Mouse (Mus musculus) kidney, adult 11 months (tissue): ENCODE measurements around the gene Tenm4.

ENCODE experiments used
- DNase-seq: peaks from one replicate; pipeline ENCODE4 v3.0.0; 2022

Gene Tenm4

DNA sequence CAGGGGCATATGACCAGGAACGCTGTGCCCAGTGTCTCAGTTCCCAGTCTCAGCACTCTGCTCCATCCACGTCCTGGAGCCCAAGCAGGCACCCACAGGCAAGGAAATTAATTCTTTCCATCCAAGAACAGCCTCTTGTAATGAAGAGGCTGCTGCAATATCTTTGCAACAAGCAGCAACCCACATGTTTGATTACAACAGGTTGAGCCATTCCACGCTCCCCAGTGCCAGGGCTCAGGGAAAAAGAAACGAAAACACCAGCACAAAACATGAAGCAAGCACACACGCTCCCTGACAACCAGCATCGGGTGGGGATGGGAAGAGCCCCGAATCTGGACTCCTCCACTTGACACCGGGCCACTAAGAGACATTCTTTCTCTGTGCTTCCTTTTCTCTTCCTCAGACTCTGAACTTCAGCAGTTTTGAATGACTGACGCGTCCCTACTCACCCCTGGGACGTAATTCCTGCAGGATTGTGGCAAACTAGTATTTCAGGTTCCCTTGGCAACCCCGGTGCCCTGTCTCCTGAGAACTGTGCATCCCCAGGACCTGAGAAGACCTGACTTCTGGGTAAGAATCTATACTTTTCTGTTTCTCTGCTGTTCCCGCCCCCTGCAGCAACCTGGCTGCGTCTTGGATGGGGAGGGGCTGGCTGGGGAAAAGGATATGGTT, at the start of gene Tenm4:
TSS of gene Tenm4 (plus strand) at position 323 of the 672 bp plus-strand sequence.
- no peak for DNase-seq

DNA sequence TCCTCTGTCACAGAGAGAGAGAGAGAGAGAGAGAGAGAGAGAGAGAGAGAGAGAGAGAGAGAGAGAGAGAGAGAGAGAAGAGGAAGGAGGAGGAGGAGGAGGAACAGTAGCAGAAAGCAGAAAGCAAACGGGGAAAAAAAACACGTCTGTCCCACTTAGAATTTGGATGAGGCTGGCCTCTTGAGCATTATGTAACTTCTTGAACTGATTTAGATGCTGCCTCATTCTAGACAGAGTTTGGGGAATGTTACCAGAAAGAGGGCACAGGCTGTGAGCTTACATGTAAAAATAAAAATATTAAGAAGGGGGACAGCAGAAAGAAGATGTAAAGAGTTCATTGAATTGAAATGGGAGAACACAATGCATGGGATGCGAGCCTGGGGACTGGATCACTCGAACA, 40.3 kb upstream of the Tenm4 start:
- no peak for DNase-seq

DNA sequence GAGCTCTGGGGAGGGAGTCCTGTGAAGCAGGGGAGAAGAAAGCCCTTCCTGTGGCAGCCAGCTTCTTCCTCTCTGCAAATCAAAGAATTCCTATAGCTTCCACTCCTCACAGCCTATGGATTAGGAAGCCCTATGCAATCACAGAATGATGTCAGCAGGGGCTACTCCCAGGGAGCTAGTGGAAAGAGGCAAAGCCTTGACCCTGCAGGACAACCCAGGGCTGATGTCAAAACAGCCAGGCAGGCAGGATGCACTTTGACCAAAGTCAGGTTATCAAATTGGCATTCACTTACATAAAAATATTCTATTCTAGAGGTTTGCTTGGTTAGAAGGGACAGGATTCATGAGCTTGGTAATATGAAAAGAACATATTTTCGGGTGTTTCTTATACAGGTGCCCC, 39.9 kb upstream of the Tenm4 start:
- DNase-seq: no peak

DNA sequence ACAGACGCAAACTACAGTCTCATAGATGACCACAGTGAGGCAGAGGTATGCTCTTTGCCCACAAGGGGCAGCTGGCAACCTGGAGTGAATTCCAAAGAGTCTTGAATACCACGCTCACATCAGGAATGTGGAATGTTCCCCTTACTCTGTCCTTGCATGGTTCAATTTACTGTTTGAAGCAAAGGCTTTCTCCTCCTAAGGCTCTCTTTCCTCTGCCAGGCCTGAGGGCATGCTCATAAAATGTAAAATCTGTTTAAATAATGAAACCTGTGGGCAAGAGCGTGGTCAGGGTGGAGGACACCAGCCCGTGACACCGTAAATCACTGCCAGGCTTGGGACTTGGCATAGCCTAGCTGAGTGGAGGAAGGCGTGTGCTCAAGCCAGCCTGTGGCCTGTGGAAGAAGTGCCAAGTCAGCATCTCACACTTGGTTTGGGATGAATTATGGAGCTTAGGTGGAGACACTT, 34.5 kb upstream of the Tenm4 start:
- DNase-seq: peak; percentile 74

DNA sequence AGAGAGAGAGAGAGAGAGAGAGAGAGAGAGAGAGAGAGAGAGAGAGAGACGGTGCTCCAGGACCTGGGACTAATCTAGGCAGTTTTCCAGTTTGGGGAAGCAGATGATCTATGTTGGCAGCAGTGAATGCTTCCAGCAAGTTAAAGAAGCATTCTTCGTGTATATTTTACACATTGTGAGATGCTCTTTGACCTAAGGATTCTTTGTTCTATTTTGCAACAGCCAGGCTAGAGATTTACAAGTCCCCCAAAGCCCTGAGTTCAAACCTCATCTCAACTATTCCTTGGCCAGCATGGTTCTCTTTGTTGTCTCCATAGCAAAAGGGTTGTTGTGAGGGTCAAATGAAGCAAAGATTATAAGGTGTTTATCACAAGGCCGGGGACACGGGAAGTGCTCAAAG, 29.2 kb upstream of the Tenm4 start:
- no peak for DNase-seq

DNA sequence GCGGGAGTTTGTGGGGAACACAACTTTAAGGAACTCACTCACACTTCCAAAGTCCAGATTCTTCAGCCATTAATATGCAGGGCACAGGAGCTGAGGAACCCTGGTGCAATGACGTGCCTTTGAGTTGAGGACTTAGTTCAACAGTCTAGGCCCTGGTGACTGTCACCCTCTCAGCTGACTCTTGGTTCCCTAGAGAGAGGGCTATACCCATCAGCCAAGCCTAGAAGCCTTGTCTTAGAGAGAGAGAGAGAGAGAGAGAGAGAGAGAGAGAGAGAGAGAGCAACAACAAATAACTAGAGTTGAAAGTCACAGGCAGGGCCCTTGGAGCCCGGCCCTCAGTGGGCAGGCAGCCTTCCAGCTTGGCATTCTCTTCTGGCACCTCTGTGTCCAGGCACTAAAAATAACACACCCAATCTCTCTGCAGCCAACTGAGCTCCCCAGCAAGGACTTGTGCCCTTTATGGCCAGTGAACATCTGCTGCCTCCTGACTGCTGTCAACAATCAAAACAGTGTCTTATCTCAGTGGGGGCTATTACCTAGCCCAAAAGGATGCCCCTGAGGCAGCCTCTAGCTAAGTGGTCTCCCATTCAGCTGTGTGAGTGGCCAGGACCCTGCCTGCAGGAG, 28.0 kb upstream of the Tenm4 start:
- DNase-seq: peak; percentile 81

DNA sequence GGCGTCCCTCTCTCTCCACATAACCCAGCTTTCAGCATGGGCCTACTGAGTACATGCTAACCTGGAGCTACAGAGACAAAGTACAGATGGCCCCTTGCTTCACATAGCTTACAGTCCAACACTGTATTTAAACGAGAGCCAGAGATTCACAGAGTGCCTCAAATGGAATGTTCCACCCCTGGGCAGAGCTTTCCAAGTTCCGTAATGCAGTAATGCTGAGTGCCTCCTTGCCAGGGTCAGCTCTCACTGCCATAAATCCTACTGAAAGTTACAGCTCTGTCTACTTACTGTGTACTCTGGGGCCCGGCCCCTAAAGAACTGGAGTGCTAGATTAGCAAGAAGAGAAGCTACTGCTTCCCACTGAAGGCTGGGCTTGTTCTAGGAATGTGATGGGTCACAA, 23.6 kb upstream of the Tenm4 start:
- no peak for DNase-seq

DNA sequence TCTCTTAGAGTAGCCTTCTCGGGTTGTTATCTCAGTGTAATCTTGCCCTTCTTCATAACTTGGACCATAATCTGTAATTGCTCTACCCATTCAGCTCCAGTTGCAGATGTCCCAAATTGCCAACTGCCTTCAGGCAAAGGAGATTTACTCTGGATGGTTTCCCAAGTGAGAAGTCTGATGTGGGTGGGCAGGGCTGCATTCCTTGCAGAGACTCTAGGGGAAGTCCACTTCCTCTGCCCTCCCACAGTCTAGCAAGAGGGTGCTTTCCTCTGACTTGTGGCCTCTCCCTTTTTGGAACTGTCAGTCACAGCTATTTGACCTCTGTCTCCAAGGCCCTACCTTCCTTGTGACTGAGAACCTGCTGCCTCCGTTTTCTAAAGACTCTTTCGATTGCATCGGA, 22.9 kb upstream of the Tenm4 start:
- no peak for DNase-seq

DNA sequence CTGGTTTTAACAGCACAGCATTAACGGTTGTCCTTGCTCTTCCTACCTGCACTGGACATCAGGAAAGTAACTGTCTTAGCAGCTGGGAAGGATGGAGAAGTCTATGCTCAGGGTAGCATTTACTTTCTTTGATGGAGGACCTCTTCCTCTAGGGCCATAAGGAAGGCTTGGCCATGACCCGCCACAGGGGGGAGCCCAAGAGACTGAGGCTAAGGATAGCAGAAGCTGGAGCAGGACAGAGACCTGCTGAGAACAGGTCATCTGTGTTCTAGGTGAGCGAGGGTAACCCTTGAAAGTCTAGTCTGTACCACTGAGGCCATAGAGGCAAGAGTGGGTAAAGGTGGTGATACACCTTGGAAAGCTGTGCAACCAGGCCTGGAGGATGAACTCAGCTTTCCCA, 19.8 kb upstream of the Tenm4 start:
- peak; percentile 45 for DNase-seq

DNA sequence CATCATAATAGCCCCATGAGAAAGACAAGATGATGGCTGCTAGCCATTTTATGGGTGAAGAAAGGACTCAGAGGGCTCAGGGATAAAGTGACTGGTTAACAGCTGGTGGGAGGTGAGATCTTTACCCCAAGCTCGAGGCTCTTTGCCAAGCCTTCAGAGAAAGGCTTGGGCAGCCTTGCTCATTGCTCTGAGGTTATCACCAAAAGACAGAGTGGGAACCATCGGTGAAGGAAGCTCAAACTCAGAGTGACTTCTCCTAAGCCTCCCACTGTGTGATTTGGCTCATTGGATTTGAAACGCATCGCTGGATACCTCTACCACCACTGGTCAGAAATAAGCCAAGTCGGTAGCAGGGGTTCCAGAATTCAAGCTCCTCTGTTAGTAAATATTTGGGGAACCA, 19.1 kb upstream of the Tenm4 start:
- DNase-seq: no peak

DNA sequence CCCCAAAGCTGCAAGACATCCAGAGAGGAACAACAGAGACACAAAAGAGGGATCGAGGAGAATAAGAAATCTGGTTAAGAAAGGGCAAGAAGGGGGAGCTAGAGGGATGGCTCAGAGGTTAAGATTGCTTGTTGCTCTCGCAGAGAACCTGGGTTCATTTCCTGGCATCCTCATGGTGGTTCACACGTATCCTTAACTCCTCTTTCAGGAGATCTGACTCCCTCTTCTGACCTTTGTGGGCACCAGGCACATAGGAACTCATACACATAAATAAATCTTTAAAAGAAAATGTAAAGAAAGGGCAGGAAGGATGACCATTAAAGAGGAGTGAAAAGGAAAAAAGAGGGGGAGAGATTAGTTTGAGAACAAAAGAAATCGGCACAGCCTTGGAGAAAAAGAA, 18.6 kb upstream of the Tenm4 start:
- DNase-seq: no peak

DNA sequence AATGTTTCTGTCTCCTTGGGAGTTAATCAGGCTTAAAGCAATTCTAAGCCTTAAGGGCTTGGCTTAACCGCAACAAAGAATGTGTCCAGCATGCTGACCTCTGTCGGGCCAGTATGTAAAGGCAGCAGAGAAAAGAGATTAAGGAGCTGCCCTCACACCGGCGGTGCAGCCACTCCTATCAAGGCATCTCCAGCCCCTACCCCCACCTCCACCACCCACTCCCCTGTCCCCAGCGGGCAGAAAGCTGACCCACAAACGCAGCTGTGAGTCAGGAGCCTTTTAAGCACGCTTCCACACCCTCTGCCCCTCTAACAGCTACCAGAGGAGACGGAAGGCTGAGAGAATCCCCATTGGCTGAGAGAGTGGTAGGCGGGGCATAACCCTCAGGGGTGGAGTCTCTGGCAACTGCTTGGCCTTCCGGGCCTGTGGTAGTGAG, 18.1 kb upstream of the Tenm4 start:
- DNase-seq: peak; percentile 36

DNA sequence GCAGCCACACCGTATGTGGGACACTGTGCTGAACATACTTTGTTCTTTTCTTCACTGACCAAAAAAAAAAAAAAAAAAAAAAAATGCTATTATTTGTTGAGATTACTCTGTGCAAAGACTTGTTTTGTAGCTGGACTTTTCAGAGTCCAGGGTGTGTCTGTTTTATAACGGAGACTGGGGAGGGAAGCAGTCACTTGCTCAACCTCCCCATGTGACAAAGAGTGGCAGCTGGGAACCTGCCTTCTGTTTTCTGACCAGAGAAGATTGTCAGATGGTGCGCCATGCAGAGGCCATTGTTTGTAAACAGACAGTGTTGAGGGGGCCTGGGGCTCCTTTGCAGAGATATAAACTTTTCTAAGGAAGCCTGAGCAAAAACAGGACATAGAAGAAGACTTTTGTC, 17.0 kb upstream of the Tenm4 start:
- DNase-seq: no peak

DNA sequence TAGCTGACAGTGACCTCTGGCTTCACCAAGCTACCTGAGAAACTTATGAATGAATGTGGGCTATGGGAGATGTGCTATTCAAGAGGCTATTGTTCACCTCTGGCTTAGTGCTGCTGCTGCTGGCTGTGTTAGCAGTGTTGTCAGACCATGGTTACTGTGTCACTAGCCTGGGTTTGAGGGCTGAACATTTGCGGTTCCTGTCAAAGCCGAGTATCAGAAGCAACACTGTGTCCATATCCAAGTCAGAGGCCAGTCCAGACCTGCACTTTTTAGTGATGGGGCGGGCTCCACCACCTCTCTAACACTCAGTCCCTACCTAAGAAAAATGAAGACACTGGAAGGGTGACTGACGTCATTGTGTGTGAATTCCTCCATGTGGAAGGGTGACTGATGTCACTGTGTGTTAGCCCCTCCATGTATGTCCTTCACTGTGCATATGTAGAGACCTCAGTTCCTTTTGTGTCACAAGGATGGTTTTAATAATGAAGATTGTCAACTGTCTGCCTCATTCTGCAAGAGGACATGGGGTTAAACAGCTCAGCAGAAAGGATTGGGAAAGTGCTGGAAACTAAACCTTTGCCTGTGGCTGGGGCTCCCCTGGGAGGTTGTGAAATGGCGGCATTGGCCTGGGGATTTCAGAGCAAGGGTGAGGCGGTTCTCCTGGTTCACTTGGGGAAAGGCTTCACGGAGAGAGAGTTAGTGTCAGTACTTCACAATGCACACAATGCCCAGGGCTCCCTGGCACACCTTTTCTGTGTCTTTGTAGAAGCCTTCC, 14.4 kb upstream of the Tenm4 start:
- DNase-seq: no peak

DNA sequence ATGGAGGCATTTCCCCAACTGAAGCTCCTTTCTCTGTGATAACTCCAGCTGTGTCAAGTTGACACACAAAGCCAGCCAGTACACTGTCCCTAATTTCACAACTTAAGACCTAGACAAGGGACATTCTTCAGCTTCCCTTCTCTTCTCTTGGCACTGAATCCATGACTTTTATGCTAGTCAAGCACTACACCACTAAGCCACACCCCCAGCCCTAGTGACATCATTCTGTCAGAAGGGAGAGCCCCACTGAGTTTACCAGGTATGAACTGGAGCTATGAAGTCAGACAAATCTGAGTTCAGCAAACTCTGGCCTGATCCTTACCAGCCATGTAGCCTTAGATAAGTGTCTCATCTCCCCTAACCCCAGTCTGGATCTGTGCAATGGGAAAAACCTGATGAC, 6.9 kb upstream of the Tenm4 start:
- DNase-seq: no peak

DNA sequence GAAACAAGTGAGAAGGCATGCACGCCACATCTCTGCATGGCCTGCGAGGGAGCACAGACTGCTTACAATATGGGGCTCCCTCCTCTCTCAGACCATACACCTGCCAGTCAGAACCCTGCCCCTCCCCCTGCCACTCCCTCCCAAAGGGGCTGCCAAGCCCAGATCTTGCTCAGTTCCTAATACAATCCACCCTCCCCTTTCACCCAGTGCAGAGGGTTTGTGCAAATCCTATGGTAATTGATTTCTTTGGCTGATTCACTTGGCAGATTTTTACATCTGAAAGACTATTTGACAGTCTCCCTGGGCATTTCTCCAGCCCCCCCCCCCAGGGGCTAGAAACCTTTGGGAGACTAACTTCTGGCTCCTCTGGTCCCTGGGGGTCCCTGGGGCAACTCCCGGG, 2.1 kb upstream of the Tenm4 start:
- no peak for DNase-seq

DNA sequence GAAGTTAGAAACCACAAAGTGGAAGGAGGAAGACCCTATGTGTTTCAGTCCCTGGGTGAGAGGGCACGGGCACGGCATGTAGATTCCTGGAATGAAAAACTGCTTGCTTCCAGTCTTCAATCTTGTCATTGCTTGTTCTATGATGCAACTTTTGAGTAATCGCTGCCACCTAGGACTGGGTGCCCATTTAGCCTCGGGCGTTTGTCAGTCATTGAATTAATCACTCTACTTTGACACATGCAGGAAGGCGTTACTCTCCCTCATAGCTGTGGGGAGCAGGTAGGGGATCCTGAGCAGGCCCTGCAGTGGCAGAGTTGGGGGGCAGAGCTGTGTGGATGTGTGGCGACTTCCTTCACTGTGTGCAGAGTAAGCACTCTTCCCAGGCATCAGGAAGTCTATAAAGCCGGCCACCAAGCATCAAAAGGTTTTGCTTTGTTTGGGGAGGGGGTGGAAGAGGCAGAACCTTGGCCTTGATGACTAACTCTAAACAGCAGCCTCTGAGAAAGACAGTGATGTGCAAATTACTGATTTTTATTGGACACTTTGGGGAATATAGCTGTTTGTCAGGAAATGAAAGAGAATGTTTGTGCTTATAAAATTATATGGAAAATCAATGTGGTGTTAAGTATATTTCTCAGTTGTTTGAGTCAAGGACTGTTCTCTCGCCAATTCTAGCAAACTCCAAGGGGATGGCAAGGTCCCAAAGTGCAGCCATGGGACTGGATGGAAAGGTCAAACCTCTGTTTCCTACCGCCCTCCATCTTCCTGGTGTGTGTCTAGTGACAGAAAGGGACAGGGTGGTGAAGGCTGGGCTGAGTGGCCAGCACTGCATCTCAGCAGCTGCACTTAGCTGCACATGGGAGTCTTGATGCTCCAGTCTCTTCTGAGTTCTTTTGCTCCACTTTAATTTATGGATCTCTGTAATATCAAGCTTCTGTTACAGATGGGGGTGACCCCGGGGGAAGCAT, 834 bp downstream of the Tenm4 start:
- DNase-seq: no peak

DNA sequence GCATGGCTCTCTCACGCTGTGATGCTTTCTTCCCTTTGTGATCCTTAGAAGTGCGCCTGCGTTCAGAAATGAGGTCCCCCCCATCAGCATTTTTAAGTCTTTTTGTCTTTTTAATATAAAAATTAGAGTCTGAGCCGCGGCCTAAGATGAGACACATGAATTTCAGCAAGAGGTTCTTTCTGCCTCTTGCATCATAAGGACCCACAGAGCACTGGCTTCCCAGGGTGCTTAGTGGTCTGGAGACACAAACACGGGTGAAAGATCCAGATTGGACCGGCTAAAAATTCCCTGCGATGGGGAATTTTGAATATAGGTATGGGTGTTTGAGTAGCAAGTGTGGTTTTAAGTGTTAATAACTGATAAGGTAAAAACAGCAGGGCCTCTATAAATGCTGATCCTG, 5.7 kb downstream of the Tenm4 start:
- DNase-seq: no peak

DNA sequence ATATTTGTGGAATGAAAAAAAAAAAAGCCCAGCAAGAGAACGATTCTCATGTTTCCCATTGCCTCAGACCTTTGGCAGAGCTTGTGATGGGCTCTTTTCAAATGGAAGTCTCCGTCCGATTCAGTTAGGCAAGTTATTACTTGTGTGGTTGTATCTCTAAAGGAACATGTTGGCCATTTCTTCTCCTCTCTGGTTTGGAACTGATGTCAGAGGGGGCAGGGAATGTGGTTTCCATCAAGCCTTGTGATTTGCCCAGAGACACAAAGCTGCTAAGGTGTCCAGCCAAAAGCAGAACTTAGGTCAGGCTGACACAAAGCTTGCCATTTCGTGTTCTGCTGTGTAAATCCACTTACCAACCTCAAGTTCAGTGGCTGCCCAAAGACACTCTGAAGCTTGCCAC, 10.7 kb downstream of the Tenm4 start:
- no peak for DNase-seq

DNA sequence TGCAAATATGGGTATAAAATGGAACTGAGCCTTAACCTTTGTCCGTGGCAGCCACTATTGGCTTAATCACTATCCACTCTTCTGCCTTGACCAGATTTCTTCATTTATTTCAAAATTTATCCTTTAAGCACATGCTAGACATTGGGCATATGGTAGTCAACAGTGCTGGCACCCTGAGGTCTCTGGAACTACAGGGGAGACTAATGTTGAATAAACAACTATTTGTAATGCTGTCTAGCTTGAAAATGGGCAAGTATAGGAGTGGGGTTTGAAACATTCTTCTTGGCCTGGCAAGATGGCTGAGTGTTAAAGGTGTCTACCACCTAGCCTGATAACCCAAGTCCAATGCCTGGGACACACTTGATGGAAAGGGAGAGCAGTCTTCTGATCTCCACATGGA, 12.1 kb downstream of the Tenm4 start:
- DNase-seq: no peak

DNA sequence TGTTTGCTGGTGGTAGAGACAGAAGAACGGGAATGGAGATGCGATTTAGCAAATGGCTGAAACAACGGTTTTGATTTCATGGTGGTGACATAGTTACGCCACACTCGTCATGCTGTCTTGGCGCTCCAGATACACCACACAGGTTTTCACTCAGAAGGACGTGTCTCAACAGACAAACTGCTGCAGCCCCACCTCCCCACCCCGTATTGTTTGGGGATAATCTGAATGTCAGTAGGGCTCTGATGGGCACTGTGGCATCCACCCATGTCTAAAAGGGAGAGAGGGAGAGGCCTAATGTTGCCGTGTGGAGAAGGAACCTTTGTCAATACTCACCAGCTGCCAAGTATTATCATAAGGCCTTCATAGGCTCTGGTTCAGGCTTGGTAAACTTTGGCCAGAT, 14.4 kb downstream of the Tenm4 start:
- no peak for DNase-seq

DNA sequence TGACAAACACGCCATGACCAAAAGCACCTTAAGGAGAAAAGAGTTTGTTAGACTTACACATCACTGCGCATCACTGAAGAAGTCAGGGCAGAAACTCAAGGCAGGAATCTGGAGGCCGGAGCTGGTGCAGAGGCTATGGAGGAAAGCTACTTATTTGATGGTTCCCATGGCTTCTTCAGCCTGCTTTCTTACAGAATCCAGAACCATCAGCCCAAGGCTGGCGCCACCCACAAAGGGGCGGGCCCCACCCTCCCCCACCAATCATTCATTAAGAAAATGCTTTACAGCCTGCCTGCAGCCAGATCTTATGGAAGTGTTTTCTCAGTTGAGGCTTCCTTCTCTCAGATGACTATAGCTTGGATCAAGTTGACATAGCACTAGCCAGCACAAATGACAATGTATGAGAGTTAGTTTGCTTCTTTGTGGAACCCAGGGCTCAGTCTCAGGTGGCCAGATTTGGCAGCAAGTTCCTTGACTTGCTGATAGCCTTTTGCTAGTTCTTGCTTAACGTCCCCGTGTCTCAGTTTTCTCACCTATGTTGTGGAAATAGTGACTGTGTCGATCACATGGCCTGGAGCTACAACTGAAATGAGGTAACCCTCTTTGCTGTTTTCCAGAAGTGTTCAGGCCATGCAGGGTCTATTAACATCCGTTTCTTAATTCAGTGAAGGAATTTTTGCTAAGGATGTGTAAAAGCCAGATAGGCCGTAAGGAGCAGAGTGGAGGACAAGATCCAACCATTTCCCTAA, 32.9 kb downstream of the Tenm4 start:
- DNase-seq: no peak
